Mouse (Mus musculus) ES-E14 (cell line): ENCODE results near the gene Bid.

Experiments used
- CHD2 ChIP-seq: IDR thresholded peaks from 2 replicates; pipeline ENCODE4 v1.6.1; 2014; ENCODE audit warnings: mild to moderate bottlenecking, low read depth, low read length, inconsistent platforms
- HCFC1 ChIP-seq: IDR thresholded peaks from 2 replicates; pipeline ENCODE4 v1.6.1; 2012; ENCODE audit warnings: low read length, inconsistent platforms, borderline replicate concordance; ENCODE audit not compliant: insufficient read depth
- MAFK ChIP-seq: IDR thresholded peaks from 2 replicates; pipeline ENCODE4 v1.6.1; 2014; ENCODE audit warnings: mild to moderate bottlenecking, low read depth, low read length, inconsistent platforms; ENCODE audit not compliant: insufficient read depth

GRCm38 (mm10) chr6:120903961-120904360, 12.7 kb downstream of the Bid start:
- TF ChIP-seq CHD2 (no peak), MAFK (no peak), HCFC1 (no peak)
